Mouse (Mus musculus) hindbrain, embryonic 13.5 days (tissue): ENCODE data around the gene Hspbap1. TPM values are rescaled to one million over a fixed set of nuclear protein-coding genes. Genes with fewer than 3 reads are reported as not detected.

Experiments
- ATAC-seq: fragments of 200-750 bp; cut with Nextera tagmentation; 2 replicates; pipeline ENCODE4 v1.8.0; 2017; ENCODE audit warnings: moderate TSS enrichment; ENCODE audit not compliant: low FRiP score
- H3K27ac ChIP-seq: fragments of 300-500 bp; sonication (generic); 2 replicates; pipeline ENCODE4 v1.5.1; 2015; ENCODE audit warnings: inconsistent platforms, mild to moderate bottlenecking, moderate library complexity
- H3K27me3 ChIP-seq: fragments of 300-500 bp; sonication (generic); 2 replicates; pipeline ENCODE4 v1.6.1; 2015; ENCODE audit warnings: mild to moderate bottlenecking, inconsistent platforms
- H3K36me3 ChIP-seq: fragments of 300-500 bp; sonication (generic); 2 replicates; pipeline ENCODE4 v1.6.1; 2015; ENCODE audit warnings: mild to moderate bottlenecking, inconsistent platforms
- H3K4me1 ChIP-seq: fragments of 300-500 bp; sonication (generic); replicated peaks from 2 replicates; pipeline ENCODE4 v1.6.1; 2015; ENCODE audit warnings: inconsistent platforms
- H3K4me2 ChIP-seq: fragments of 300-500 bp; sonication (generic); 2 replicates; pipeline ENCODE4 v1.6.1; 2015; ENCODE audit warnings: inconsistent platforms, mild to moderate bottlenecking, moderate library complexity
- H3K4me3 ChIP-seq: fragments of 300-500 bp; sonication (generic); 2 replicates; pipeline ENCODE4 v1.5.1; 2015; ENCODE audit warnings: mild to moderate bottlenecking, inconsistent platforms
- H3K9ac ChIP-seq: fragments of 300-500 bp; sonication (generic); 2 replicates; pipeline ENCODE4 v1.6.1; 2015; ENCODE audit warnings: mild to moderate bottlenecking, inconsistent platforms
- H3K9me3 ChIP-seq: fragments of 300-500 bp; sonication (generic); 2 replicates; pipeline ENCODE4 v1.6.1; 2016; ENCODE audit warnings: inconsistent platforms
- WGBS: fragments of 180-500 bp; shearing (Covaris S2); methylation state at CpG from one replicate; pipeline ENCODE4 v1.1.7; 2015; 5-methylcytosine and 5-hydroxymethylcytosine counted together
- polyA plus RNA-seq: library from polyadenylated mRNA; unstranded; fragments of >200 nt; fragmentation: Nextera tagmentation; extraction: Ambion mirVana; gene quantifications from 2 replicates; pipeline ENCODE4 v1.2.1, GENCODE M21; 2015

Hspbap1 gene
- polyA plus RNA-seq, 1 experiment from 2014 or later: 18.8 TPM

DNA sequence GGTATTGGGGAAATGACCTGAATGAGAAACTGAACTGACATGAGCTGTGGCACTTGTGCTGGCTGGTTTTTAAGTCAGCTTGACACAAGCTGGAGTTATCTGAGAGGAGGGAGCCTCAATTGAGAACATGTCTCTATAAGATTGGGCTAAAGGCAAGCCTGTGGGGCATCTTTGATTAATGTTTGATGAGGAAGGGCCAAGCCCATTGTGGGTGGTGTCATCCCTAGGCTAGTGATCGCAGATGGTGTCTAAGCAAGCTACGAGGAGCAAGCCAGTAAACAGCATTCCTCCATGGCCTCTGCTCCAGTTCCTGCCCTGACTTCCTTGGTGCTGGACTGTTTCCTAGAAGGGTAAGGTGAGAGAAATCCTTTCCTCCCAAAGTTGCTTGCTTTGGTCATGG lies 38.7 kb downstream of the Hspbap1 start:
- 96% methylated on average over 2 of the region's 2 CpGs for WGBS
- H3K4me1 ChIP-seq: no peaks in the 10 kb centered on the region
- no peak for ATAC-seq
- H3K36me3 ChIP-seq: peaks cover 3% of the 10 kb centered on the region; the same call in 1 of the 2 replicates
- H3K9ac ChIP-seq: no peak overlapping the region
- H3K27ac ChIP-seq: no peak overlapping the region
- H3K9me3 ChIP-seq: no peaks in the 10 kb centered on the region; the same call in 1 of the 2 replicates
- H3K4me3 ChIP-seq: no peak overlapping the region
- H3K27me3 ChIP-seq: no peaks in the 10 kb centered on the region
- H3K4me2 ChIP-seq: no peak overlapping the region

DNA sequence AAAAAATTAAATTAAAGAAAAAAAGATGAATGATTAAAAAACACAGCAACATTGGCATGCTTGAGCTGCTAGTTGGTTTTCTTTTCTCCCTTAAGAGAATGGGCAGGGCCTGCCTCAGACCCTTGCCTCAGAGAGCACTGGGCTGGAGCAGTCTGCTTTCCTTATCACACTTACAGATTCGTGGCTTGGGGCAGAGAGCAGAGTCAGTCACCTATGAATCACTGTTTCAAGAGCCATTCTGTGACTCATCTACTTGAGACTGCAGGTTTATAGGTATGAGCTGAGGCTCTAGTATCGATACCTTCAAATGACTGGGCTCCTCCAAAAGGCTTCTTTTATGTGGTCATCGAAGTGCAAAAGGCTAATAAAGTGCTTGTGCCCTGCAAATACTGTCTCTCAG lies 42.9 kb downstream of the Hspbap1 start:
- H3K4me2 ChIP-seq: no peak overlapping the region
- ATAC-seq: no peak
- H3K4me3 ChIP-seq: no peak overlapping the region
- H3K27me3 ChIP-seq: no peaks in the 10 kb centered on the region
- H3K4me1 ChIP-seq: 0 out of 2 replicates have a peak, but pooled peaks cover 3% of the 10 kb centered on the region
- H3K9me3 ChIP-seq: no peaks in the 10 kb centered on the region; the same call in 1 of the 2 replicates
- no peak overlapping the region for H3K27ac ChIP-seq
- peaks cover 10% of the 10 kb centered on the region for H3K36me3 ChIP-seq
- 91% methylated on average over 3 of the region's 3 CpGs for WGBS
- H3K9ac ChIP-seq: no peak overlapping the region

DNA sequence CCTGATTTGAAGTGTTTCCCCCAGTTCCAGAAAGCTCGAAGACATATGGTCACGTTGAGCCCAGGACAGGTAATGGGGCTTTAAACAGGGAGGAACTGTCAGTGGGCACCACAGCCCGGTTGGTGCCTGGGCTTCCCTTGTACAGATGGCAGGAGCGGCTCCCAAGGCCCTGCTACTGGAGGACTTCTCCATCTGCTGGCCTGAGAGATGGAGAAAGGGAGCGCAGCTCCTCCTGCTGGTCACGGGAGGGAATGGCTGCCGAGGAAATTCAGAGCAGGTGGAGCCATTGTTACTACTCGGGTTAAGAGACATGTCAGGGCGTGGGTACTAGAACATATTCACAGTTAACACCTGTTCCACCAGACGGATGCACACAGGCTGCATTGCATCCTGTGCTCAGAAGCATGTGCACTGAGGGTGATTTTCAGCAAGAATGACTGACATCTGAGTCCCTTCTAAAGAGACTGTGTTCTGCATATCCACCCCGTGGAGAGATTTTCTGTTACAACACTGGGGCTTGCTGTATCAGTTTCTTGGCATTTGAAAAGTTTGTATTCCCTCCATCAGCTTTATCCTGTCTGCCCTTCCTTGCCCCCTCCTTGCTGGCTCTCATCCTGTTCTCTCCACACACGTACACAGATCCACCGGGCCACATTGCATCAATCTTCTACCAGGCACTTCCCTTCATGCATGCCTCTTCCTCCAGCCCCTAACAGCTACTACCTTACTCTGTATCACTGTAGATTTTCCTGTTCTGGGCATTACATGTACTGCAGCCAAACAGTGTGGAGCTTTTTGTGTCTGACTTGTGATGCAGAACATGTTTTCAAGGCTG lies 47.3 kb downstream of the Hspbap1 start:
- Histone ChIP-seq H3K4me3 (no peak overlapping the region), H3K4me1 (0 out of 2 replicates have a peak, but pooled peaks cover 3% of the 10 kb centered on the region), H3K27ac (no peak overlapping the region), H3K9ac (0 out of 2 replicates have a peak overlapping the region, but pooled peaks have one; percentile 24), H3K36me3 (peaks cover 28% of the 10 kb centered on the region), H3K9me3 (no peaks in the 10 kb centered on the region), H3K27me3 (no peaks in the 10 kb centered on the region), H3K4me2 (no peak overlapping the region)
- 33% methylated on average over 13 of the region's 13 CpGs for WGBS
- ATAC-seq: peak; percentile 88

- H3K27ac ChIP-seq: no peak overlapping the region
- 29% methylated on average over 7 of the region's 7 CpGs for WGBS
Measured at GRCm38 (mm10) chr16:35829999-35830398, 59.8 kb downstream of the Hspbap1 start.

GRCm38 (mm10) chr16:35832926-35833325 lies 62.8 kb downstream of the Hspbap1 start:
- Histone ChIP-seq H3K27me3 (no peaks in the 10 kb centered on the region), H3K27ac (no peak overlapping the region), H3K36me3 (peaks cover 1% of the 10 kb centered on the region), H3K9ac (no peak overlapping the region), H3K9me3 (peaks cover 3% of the 10 kb centered on the region; the same call in 1 of the 2 replicates), H3K4me2 (no peak overlapping the region), H3K4me1 (no peaks in the 10 kb centered on the region), H3K4me3 (no peak overlapping the region)
- no peak for ATAC-seq
- 88% methylated on average over 3 of the region's 3 CpGs for WGBS

More at GRCm38 (mm10) chr16:35829999-35830398, 59.8 kb downstream of the Hspbap1 start:
- Histone ChIP-seq H3K27me3 (no peaks in the 10 kb centered on the region), H3K9ac (no peak overlapping the region), H3K9me3 (no peaks in the 10 kb centered on the region), H3K4me3 (no peak overlapping the region), H3K36me3 (peaks cover 29% of the 10 kb centered on the region), H3K4me1 (no peaks in the 10 kb centered on the region), H3K4me2 (no peak overlapping the region)
- no peak for ATAC-seq

- Histone ChIP-seq H3K4me2 (no peak overlapping the region), H3K4me3 (no peak overlapping the region), H3K9ac (no peak overlapping the region), H3K36me3 (no peaks in the 10 kb centered on the region), H3K9me3 (peaks cover 3% of the 10 kb centered on the region; the same call in 1 of the 2 replicates), H3K27me3 (no peaks in the 10 kb centered on the region), H3K4me1 (no peaks in the 10 kb centered on the region), H3K27ac (no peak overlapping the region)
- WGBS: 93% methylated on average over 8 of the region's 8 CpGs
- ATAC-seq: no peak
Measured at GRCm38 (mm10) chr16:35834653-35835052, 64.5 kb downstream of the Hspbap1 start.

DNA sequence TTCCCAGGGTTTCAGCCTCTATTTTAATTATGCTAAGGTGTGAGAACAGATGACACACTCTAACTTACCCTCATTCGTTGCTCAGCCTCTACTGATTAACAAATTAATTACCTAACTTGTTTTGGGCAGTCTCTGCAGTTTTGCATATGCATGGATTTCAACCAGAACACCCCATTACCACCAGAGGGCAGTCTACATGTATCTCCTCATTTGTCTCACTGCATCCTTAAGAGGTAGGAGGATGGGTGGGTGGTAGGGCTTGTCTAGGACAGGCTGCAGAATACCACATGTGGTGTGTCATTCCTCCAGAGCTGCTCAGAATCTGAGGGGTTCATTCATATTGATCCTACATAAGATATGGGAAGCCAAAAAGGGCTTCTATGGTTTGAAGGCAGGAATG lies 69.5 kb downstream of the Hspbap1 start:
- Histone ChIP-seq H3K36me3 (no peaks in the 10 kb centered on the region), H3K27ac (no peak overlapping the region), H3K4me1 (no peaks in the 10 kb centered on the region), H3K4me3 (no peak overlapping the region), H3K9ac (no peak overlapping the region), H3K4me2 (no peak overlapping the region), H3K9me3 (peaks cover 3% of the 10 kb centered on the region; the same call in 1 of the 2 replicates), H3K27me3 (no peaks in the 10 kb centered on the region)
- ATAC-seq: no peak
- WGBS: 19% methylated on average over 1 of the region's 1 CpGs

DNA sequence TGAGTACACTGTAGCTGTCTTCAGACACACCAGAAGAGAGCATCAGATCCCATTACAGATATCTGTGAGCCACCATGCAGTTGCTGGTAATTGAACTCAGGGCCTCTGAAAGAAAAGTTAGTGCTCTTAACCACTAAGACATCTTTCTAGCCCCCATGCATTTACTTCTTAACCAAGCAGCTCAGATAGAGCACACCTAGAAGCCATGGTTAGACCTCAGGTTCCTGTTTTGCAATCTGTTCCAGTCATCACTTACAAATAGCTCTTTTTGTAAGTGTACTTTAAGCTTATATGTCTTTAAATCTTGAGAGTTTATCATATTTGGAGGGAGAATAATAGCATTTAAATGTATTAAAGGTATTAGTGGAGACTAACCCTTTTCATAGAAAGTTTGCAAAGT lies 77.0 kb downstream of the Hspbap1 start:
- no peak overlapping the region for H3K27ac ChIP-seq
- H3K36me3 ChIP-seq: no peaks in the 10 kb centered on the region
- no peak overlapping the region for H3K4me3 ChIP-seq
- H3K9ac ChIP-seq: no peak overlapping the region
- no peaks in the 10 kb centered on the region for H3K9me3 ChIP-seq
- no peak for ATAC-seq
- no peak overlapping the region for H3K4me2 ChIP-seq
- H3K27me3 ChIP-seq: no peaks in the 10 kb centered on the region
- H3K4me1 ChIP-seq: no peaks in the 10 kb centered on the region

- ATAC-seq: no peak
- WGBS: 79% methylated on average over 4 of the region's 4 CpGs
- H3K36me3 ChIP-seq: no peaks in the 10 kb centered on the region
Measured at GRCm38 (mm10) chr16:35855846-35856245, 85.7 kb downstream of the Hspbap1 start.

DNA sequence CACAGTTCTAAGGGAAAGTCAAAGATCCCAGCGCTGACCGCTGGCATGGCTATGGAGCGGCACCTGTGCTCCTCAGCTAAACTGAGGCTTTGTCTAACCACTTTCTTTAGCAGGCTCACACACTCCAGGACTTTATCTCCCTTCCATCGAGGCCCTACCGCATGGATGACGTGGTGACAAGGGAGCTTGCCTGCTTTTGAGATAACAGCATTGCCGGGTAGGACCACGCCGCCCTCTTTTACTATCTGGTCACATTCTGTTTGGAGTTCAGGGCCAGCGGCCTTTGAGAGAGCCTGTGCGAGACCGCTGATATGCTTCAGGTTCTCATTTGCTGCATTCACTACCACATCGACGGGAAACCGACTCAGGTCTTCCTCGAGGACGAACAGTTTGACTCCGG lies 86.6 kb downstream of the Hspbap1 start:
- Histone ChIP-seq H3K9me3 (no peaks in the 10 kb centered on the region), H3K4me1 (no peaks in the 10 kb centered on the region), H3K36me3 (no peaks in the 10 kb centered on the region), H3K4me3 (no peak overlapping the region), H3K27ac (no peak overlapping the region), H3K4me2 (no peak overlapping the region), H3K27me3 (no peaks in the 10 kb centered on the region), H3K9ac (no peak overlapping the region)
- ATAC-seq: no peak
- 94% methylated on average over 18 of the region's 18 CpGs for WGBS

More at GRCm38 (mm10) chr16:35855846-35856245, 85.7 kb downstream of the Hspbap1 start:
- Histone ChIP-seq H3K9ac (no peak overlapping the region), H3K27ac (no peak overlapping the region), H3K4me2 (no peak overlapping the region), H3K27me3 (no peaks in the 10 kb centered on the region), H3K9me3 (no peaks in the 10 kb centered on the region), H3K4me1 (no peaks in the 10 kb centered on the region), H3K4me3 (no peak overlapping the region)

DNA sequence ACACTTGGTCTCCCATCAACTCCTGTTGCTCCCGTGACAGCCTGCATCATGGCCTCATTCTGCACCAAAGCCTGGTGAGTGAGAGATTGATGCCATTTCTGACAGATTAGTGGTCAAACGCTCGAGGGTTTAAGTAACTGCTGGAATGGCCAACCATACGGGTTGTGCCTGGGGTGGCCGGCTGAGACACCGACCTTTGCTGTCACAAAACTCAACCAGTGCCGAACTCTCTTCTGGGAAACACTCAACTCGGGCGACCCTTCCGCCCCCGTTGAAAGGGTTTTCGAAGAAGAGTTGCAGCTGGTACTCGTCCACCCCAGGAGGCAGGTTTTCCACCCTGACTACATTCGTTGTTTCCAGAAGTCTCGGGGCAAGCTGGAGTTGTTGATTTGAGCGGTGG lies 90.1 kb downstream of the Hspbap1 start:
- ATAC-seq: no peak
- H3K9me3 ChIP-seq: no peaks in the 10 kb centered on the region
- H3K4me1 ChIP-seq: no peaks in the 10 kb centered on the region
- H3K9ac ChIP-seq: no peak overlapping the region
- no peak overlapping the region for H3K4me3 ChIP-seq
- H3K36me3 ChIP-seq: no peaks in the 10 kb centered on the region
- H3K27me3 ChIP-seq: no peaks in the 10 kb centered on the region
- H3K27ac ChIP-seq: no peak overlapping the region
- H3K4me2 ChIP-seq: no peak overlapping the region
- 86% methylated on average over 16 of the region's 16 CpGs for whole genome bisulfite sequencing

DNA sequence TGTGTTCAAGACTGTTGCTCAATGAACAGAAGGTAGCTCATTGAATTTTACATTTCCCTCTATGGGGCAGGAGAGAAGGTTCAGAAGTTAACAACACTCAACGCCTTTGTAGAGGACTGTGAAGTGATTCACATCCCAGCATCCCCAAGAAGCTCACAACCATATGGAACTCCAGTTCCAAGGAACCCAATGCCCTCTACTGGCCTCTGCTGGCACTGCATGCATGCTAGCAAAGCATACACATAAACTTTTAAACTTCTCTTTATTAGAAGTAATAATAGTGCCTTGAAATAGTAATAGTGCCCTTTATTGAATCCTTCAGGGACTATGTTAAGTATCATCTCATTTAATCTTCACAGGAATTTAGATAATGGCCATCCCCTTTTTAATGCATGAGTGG lies 91.9 kb downstream of the Hspbap1 start:
- no peak overlapping the region for H3K4me2 ChIP-seq
- no peak for ATAC-seq
- no peak overlapping the region for H3K27ac ChIP-seq
- H3K36me3 ChIP-seq: no peaks in the 10 kb centered on the region
- no peaks in the 10 kb centered on the region for H3K27me3 ChIP-seq
- H3K9me3 ChIP-seq: no peaks in the 10 kb centered on the region
- H3K9ac ChIP-seq: no peak overlapping the region
- H3K4me3 ChIP-seq: no peak overlapping the region
- no peaks in the 10 kb centered on the region for H3K4me1 ChIP-seq
- 91% methylated on average over 1 of the region's 1 CpGs for WGBS

DNA sequence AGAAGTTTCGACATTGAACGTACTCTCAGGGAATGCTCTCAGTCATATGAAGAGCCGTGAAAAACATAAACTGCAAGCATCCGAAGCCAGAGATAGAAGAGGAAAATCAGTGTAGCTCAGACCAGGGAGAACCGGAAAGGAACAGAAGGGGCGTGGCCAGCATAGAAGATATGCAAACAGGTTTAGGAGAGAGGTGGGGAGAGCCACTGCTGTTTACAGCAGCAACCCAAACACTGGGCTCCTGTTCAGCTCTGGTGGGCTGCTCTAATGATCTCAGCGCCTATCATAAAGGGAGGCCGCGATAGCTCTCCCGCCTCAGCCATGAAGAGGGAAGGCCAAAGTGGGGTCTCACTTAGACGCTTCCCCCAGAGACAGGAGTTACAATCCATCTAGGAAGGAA lies 97.6 kb downstream of the Hspbap1 start:
- H3K36me3 ChIP-seq: no peaks in the 10 kb centered on the region
- H3K4me2 ChIP-seq: no peak overlapping the region
- ATAC-seq: no peak
- H3K9me3 ChIP-seq: no peaks in the 10 kb centered on the region
- H3K4me3 ChIP-seq: no peak overlapping the region
- H3K27me3 ChIP-seq: peaks cover 33% of the 10 kb centered on the region
- H3K27ac ChIP-seq: no peak overlapping the region
- H3K9ac ChIP-seq: no peak overlapping the region
- WGBS: 84% methylated on average over 11 of the region's 11 CpGs
- peaks cover 13% of the 10 kb centered on the region for H3K4me1 ChIP-seq
